Mouse (Mus musculus): ENCODE measurements around the gene E130116L18Rik. TPM values are rescaled to one million over a fixed set of nuclear protein-coding genes. Genes with fewer than 3 reads are reported as not detected.
"Not testable (repeated sequence)": the region's sequence is repeated elsewhere in the genome, so short reads cannot be mapped to it uniquely, and the experiment has no call there.

The E130116L18Rik gene
- polyA plus RNA-seq, 1 experiment from 2014 or later, result 1.4 TPM

DNA sequence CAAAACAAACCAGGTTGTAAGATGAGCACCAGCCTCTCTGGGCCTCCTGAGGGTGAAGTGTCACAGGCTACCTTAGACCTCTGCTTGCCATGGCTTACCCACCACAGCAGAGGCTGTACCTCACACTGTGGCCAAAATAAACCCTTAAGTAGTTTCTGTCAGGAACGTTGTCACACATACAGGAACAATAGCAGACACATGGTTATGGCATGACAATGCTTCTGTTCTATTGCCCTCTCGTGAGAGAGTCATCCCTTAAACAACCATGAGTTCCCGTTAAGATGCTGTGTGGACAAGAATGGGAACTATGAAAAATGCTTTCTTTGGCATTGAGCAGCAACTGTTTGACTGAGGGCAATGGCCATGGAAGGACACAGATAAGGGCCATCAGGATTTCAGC lies 1.3 kb downstream of the E130116L18Rik start, which contains the start of gene Galnt11:
Gene Galnt11 (plus strand): TSS at position 301 of the 400 bp plus-strand sequence.
- ATAC-seq (no peak), DNase-seq (ENCODE audit: low spot score) (no peak)
- Histone ChIP-seq H3K4me1 (ENCODE audit: insufficient read depth, low read depth, low read length) (no peaks in the 10 kb centered on the region), H3K4me2 (replicated peaks; ENCODE audit: low read depth, low read length) (peak within 1 kb of the TSS; percentile 61), H3K27me3 (replicated peaks; ENCODE audit: insufficient read depth, low read length) (no peaks in the 10 kb centered on the region), H3K27ac (ENCODE audit: low read length) (peak within 1 kb of the TSS; percentile 85), H3K9ac (replicated peaks; ENCODE audit: low read depth) (peak within 1 kb of the TSS; percentile 77), H3K36me3 (ENCODE audit: insufficient read depth, low read length) (no peaks in the 10 kb centered on the region), H3K9me3 (ENCODE audit: low read length) (no peaks in the 10 kb centered on the region), H3K4me3 (ENCODE audit: low read depth, low read length) (peak within 1 kb of the TSS; percentile 72)
- WGBS, result 81% methylated on average over 3 of the region's 3 CpGs
- no peak for TF ChIP-seq EP300 (IDR thresholded peaks at IDR 0.05)
- TF ChIP-seq CTCF (IDR thresholded peaks at IDR 0.05), result no peak

DNA sequence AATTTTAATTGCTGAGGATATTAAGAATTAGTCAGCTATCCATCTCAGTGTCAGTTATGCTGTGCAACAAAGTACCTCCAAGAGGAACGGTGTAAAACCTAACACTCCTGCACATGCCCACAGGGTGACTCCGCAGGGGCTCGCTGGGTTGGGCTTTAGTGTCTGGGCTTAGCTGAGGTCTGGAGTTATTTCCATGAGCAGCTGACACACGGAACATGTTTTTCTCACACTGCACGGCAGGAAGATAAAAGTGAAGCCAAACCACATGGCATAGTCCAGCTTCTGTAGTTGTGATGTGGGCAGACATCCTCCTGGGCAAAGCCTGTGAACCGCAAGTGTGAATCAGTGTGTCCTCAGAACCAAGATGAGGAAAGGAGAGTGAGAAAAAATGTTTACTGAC lies 7.9 kb downstream of the E130116L18Rik start:
- no peaks in the 10 kb centered on the region for H3K4me1 ChIP-seq (ENCODE audit: insufficient read depth, low read depth, low read length)
- H3K4me3 ChIP-seq (ENCODE audit: low read depth, low read length), result no peak overlapping the region
- no peak overlapping the region for H3K27ac ChIP-seq (ENCODE audit: low read length)
- 80% methylated on average over 6 of the region's 6 CpGs for WGBS
- DNase-seq (ENCODE audit: low spot score) (no peak), ATAC-seq (no peak)
- TF ChIP-seq CTCF (IDR thresholded peaks at IDR 0.05), result no peak
- TF ChIP-seq EP300 (IDR thresholded peaks at IDR 0.05), result no peak
- no peaks in the 10 kb centered on the region for H3K27me3 ChIP-seq (replicated peaks; ENCODE audit: insufficient read depth, low read length)
- H3K36me3 ChIP-seq (ENCODE audit: insufficient read depth, low read length), result no peaks in the 10 kb centered on the region
- no peak overlapping the region for H3K9ac ChIP-seq (replicated peaks; ENCODE audit: low read depth)
- H3K4me2 ChIP-seq (replicated peaks; ENCODE audit: low read depth, low read length), result no peak overlapping the region
- H3K9me3 ChIP-seq (ENCODE audit: low read length), result no peaks in the 10 kb centered on the region

DNA sequence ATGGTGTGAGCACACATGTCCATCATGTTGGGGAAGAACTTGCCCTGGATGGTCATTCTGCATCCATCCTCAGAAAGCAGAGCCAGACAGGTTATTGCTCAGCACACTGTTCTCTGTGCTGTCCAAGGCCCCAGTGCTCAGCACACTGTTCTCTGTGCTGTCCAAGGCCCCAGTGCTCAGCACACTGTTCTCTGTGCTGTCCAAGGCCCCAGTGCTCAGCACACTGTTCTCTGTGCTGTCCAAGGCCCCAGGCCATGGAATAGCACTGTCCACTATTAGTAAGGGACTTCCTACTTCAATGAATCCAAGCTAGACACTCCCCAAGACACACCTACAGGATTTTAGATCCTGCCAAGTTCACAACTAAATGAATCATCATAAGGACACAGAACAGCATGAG lies 9.7 kb downstream of the E130116L18Rik start:
- not testable (repeated sequence) for H3K9ac ChIP-seq (replicated peaks; ENCODE audit: low read depth); H3K36me3 ChIP-seq (ENCODE audit: insufficient read depth, low read length); ATAC-seq; H3K4me2 ChIP-seq (replicated peaks; ENCODE audit: low read depth, low read length); H3K27me3 ChIP-seq (replicated peaks; ENCODE audit: insufficient read depth, low read length); H3K4me3 ChIP-seq (ENCODE audit: low read depth, low read length); DNase-seq (ENCODE audit: low spot score); H3K9me3 ChIP-seq (ENCODE audit: low read length); H3K4me1 ChIP-seq (ENCODE audit: insufficient read depth, low read depth, low read length); H3K27ac ChIP-seq (ENCODE audit: low read length)

- no peaks in the 10 kb centered on the region for H3K9me3 ChIP-seq (ENCODE audit: low read length)
- no peak overlapping the region for H3K4me2 ChIP-seq (replicated peaks; ENCODE audit: low read depth, low read length)
- no peak overlapping the region for H3K9ac ChIP-seq (replicated peaks; ENCODE audit: low read depth)
- no peak overlapping the region for H3K4me3 ChIP-seq (ENCODE audit: low read depth, low read length)
- TF ChIP-seq EP300 (IDR thresholded peaks at IDR 0.05) (no peak), CTCF (IDR thresholded peaks at IDR 0.05) (no peak)
- no peaks in the 10 kb centered on the region for H3K4me1 ChIP-seq (ENCODE audit: insufficient read depth, low read depth, low read length)
- 67% methylated on average over 1 of the region's 1 CpGs for WGBS
- no peak overlapping the region for H3K27ac ChIP-seq (ENCODE audit: low read length)
- H3K36me3 ChIP-seq (ENCODE audit: insufficient read depth, low read length), result no peaks in the 10 kb centered on the region
- H3K27me3 ChIP-seq (replicated peaks; ENCODE audit: insufficient read depth, low read length), result no peaks in the 10 kb centered on the region
- no peak for DNase-seq (ENCODE audit: low spot score)
- no peak for ATAC-seq
These were observed 11.1 kb downstream of the E130116L18Rik start for GRCm38 (mm10) chr5:25211872-25212271.

DNA sequence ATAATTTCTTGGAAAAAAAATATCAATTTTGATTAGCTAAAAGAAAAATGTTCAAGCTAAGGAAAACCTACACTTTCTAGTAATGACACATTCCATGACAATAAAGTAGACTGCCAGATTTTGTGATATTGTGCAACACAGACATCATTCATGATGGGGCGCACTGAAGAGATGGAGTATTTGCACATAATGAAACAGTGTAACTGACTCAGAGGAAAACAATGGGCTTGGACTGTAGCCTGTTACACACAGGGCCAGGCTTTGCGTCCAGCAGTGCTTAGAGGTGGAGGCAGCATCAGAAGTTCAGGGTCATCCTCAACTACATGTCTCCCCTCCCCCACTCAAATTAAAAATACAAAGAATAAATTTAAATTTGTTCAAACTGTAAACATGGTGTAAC lies 32.4 kb downstream of the E130116L18Rik start:
- no peaks in the 10 kb centered on the region for H3K27me3 ChIP-seq (replicated peaks; ENCODE audit: insufficient read depth, low read length)
- ATAC-seq (no peak; the same call in 1 of the 2 replicates), DNase-seq (ENCODE audit: low spot score) (peak; percentile 23)
- H3K36me3 ChIP-seq (ENCODE audit: insufficient read depth, low read length), result no peaks in the 10 kb centered on the region
- H3K27ac ChIP-seq (ENCODE audit: low read length), result no peak overlapping the region
- no peak overlapping the region for H3K4me3 ChIP-seq (ENCODE audit: low read depth, low read length)
- 66% methylated on average over 2 of the region's 2 CpGs for WGBS
- no peaks in the 10 kb centered on the region for H3K9me3 ChIP-seq (ENCODE audit: low read length)
- TF ChIP-seq CTCF (IDR thresholded peaks at IDR 0.05), result no peak
- TF ChIP-seq EP300 (IDR thresholded peaks at IDR 0.05), result no peak
- H3K4me1 ChIP-seq (ENCODE audit: insufficient read depth, low read depth, low read length), result 0 out of 2 replicates have a peak, but pooled peaks cover 1% of the 10 kb centered on the region
- no peak overlapping the region for H3K4me2 ChIP-seq (replicated peaks; ENCODE audit: low read depth, low read length)
- no peak overlapping the region for H3K9ac ChIP-seq (replicated peaks; ENCODE audit: low read depth)

- no peak overlapping the region for H3K4me2 ChIP-seq (replicated peaks; ENCODE audit: low read depth, low read length)
- no peaks in the 10 kb centered on the region for H3K27me3 ChIP-seq (replicated peaks; ENCODE audit: insufficient read depth, low read length)
- ATAC-seq, result no peak
- 47% methylated on average over 1 of the region's 1 CpGs for WGBS
- H3K9ac ChIP-seq (replicated peaks; ENCODE audit: low read depth), result no peak overlapping the region
- H3K4me3 ChIP-seq (ENCODE audit: low read depth, low read length), result no peak overlapping the region
- no peak overlapping the region for H3K27ac ChIP-seq (ENCODE audit: low read length)
- no peaks in the 10 kb centered on the region for H3K9me3 ChIP-seq (ENCODE audit: low read length)
- DNase-seq (ENCODE audit: low spot score), result peak; percentile 31
- TF ChIP-seq EP300 (IDR thresholded peaks at IDR 0.05) (no peak), CTCF (IDR thresholded peaks at IDR 0.05) (peak; percentile 67)
- 0 out of 2 replicates have a peak, but pooled peaks cover 4% of the 10 kb centered on the region for H3K4me1 ChIP-seq (ENCODE audit: insufficient read depth, low read depth, low read length)
- no peaks in the 10 kb centered on the region for H3K36me3 ChIP-seq (ENCODE audit: insufficient read depth, low read length)
These were observed 34.2 kb downstream of the E130116L18Rik start for GRCm38 (mm10) chr5:25188802-25189201.

DNA sequence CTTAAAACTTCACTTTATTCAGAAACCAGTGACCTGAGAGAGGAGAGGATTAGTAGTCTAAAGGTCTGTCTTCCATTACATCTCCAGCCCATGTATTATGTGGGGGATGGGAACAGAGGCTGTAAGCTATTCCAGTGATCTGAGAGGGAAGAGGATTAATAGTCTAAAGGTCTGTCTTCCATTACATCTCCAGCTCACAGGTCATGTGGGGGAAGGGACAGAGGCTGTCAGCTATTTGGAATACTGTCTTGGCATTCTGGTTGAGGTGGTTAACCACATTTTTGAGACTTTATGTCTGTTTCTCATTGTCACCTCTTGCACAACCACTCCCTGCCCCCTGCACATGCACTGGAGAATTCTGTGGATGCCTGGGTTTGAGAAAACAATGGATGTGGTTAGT lies 35.2 kb downstream of the E130116L18Rik start:
- H3K36me3 ChIP-seq (ENCODE audit: insufficient read depth, low read length), result no peaks in the 10 kb centered on the region
- H3K9ac ChIP-seq (replicated peaks; ENCODE audit: low read depth), result no peak overlapping the region
- TF ChIP-seq EP300 (IDR thresholded peaks at IDR 0.05), result no peak
- no peak for TF ChIP-seq CTCF (IDR thresholded peaks at IDR 0.05)
- H3K4me3 ChIP-seq (ENCODE audit: low read depth, low read length), result no peak overlapping the region
- no peak for ATAC-seq
- no peak for DNase-seq (ENCODE audit: low spot score)
- no peaks in the 10 kb centered on the region for H3K9me3 ChIP-seq (ENCODE audit: low read length)
- 0 out of 2 replicates have a peak, but pooled peaks cover 4% of the 10 kb centered on the region for H3K4me1 ChIP-seq (ENCODE audit: insufficient read depth, low read depth, low read length)
- H3K27ac ChIP-seq (ENCODE audit: low read length), result no peak overlapping the region
- H3K27me3 ChIP-seq (replicated peaks; ENCODE audit: insufficient read depth, low read length), result no peaks in the 10 kb centered on the region
- no peak overlapping the region for H3K4me2 ChIP-seq (replicated peaks; ENCODE audit: low read depth, low read length)

All from lung, postnatal 0 days (tissue).